In genomic region chr6:128844131-128844530, GRCm38 (mm10) we compare ENCODE assay signal across 9 mouse cellular contexts. TPM values are rescaled to one million over a fixed set of nuclear protein-coding genes. Genes with fewer than 3 reads are reported as not detected.
DNase-seq lines count a peak whose midpoint lies in the region; ATAC-seq and TF ChIP-seq lines count a peak whose summit lies in the region.
"Had no signal": no experiment of that assay in that cellular context is flagged by ENCODE, and none has a peak within 500 bp of the region (broad histone marks: within the 10 kb centered on the region; RNA-seq: fewer than 3 reads in every experiment).

No protein-coding gene starts in this region.

- no peaks in the 10 kb centered on the region for H3K9me3 ChIP-seq in hindbrain, embryonic 12.5 days (replicated peaks)
- H3K9me3 ChIP-seq in midbrain, embryonic 16.5 days (replicated peaks; ENCODE audit: control insufficient read depth, low read length, poor library complexity, severe bottlenecking) = no peaks in the 10 kb centered on the region

- no peak for ATAC-seq in hindbrain, embryonic 12.5 days (ENCODE audit: low FRiP score)
- no peak for ATAC-seq in midbrain, embryonic 16.5 days

- intact Hi-C loops in heart, adult 2 months (cut with DNase I) = loop anchor here (5.0 kb wide), 1 partner anchor 407 kb away; the partner anchor contains the start of gene Fkbp4

- 37% methylated on average over 8 of the region's 8 CpGs for WGBS in heart, adult 2 months
- WGBS in hindbrain, embryonic 12.5 days = 31% methylated on average over 8 of the region's 8 CpGs
- WGBS in midbrain, embryonic 16.5 days = 26% methylated on average over 8 of the region's 8 CpGs

- no peaks in the 10 kb centered on the region for H3K27me3 ChIP-seq in heart, adult 2 months (ENCODE audit: control insufficient read depth, insufficient read depth, low read length)
- H3K27me3 ChIP-seq in hindbrain, embryonic 12.5 days = no peaks in the 10 kb centered on the region
- no peaks in the 10 kb centered on the region for H3K27me3 ChIP-seq in midbrain, embryonic 16.5 days (ENCODE audit: control insufficient read depth, insufficient read depth, low read depth, low read length)

- no peak for TF ChIP-seq EP300 in heart, adult 2 months (IDR thresholded peaks at IDR 0.05; ENCODE audit: insufficient read depth, low read depth, low read length)

- no peak for TF ChIP-seq CTCF in heart, adult 2 months (IDR thresholded peaks at IDR 0.05)

- no peak overlapping the region for H3K9ac ChIP-seq in heart, adult 2 months (ENCODE audit: low read depth, low read length)
- H3K9ac ChIP-seq in hindbrain, embryonic 12.5 days = no peak overlapping the region
- H3K9ac ChIP-seq in midbrain, embryonic 16.5 days (ENCODE audit: low read depth, low read length) = peak overlapping the region; percentile 76; the same call in 1 of the 2 replicates

- TF ChIP-seq POLR2A in heart, adult 2 months (IDR thresholded peaks at IDR 0.05; ENCODE audit: insufficient read depth, low read depth, low read length) = no peak

- H3K79me2 ChIP-seq in heart, adult 2 months (replicated peaks; ENCODE audit: control insufficient read depth, insufficient read depth, low read length) = no peaks in the 10 kb centered on the region

- H3K27ac ChIP-seq in heart, adult 2 months = peak overlapping the region; percentile 96
- H3K27ac ChIP-seq in hindbrain, embryonic 12.5 days = no peak overlapping the region
- peak overlapping the region; percentile 23; the same call in 1 of the 2 replicates for H3K27ac ChIP-seq in midbrain, embryonic 16.5 days (ENCODE audit: low read length)

- peaks cover 5% of the 10 kb centered on the region; the same call in 1 of the 2 replicates for H3K4me1 ChIP-seq in heart, adult 2 months (ENCODE audit: control insufficient read depth, insufficient read depth, low read length)
- peaks cover 15% of the 10 kb centered on the region for H3K4me1 ChIP-seq in hindbrain, embryonic 12.5 days
- peaks cover 21% of the 10 kb centered on the region for H3K4me1 ChIP-seq in midbrain, embryonic 16.5 days (ENCODE audit: control insufficient read depth, insufficient read depth, low read length)

- no peak for DNase-seq in heart, adult 2 months
- no peak for DNase-seq in heart, postnatal 4 days
- peak; percentile 40 for DNase-seq in thymus, postnatal 0 days (ENCODE audit: low spot score)
- no peak for DNase-seq in thymus, postnatal 14 days
- DNase-seq in yolk sac, embryonic 10.5 days (ENCODE audit: low spot score) = no peak
- DNase-seq in urinary bladder, postnatal 4 days (ENCODE audit: low spot score in 2 of 2) = no peak

- H3K36me3 ChIP-seq in heart, adult 2 months (ENCODE audit: control insufficient read depth, insufficient read depth, low read length) = no peaks in the 10 kb centered on the region
- H3K36me3 ChIP-seq in hindbrain, embryonic 12.5 days = no peaks in the 10 kb centered on the region
- no peaks in the 10 kb centered on the region for H3K36me3 ChIP-seq in midbrain, embryonic 16.5 days (ENCODE audit: control insufficient read depth, insufficient read depth, low read length)

- H3K4me2 ChIP-seq in hindbrain, embryonic 12.5 days (replicated peaks) = peak overlapping the region; percentile 67
- H3K4me2 ChIP-seq in midbrain, embryonic 16.5 days (ENCODE audit: low read length) = peak overlapping the region; percentile 69

- H3K4me3 ChIP-seq in heart, adult 2 months = peak overlapping the region; percentile 86
- peak overlapping the region; percentile 82 for H3K4me3 ChIP-seq in hindbrain, embryonic 12.5 days
- peak overlapping the region; percentile 89 for H3K4me3 ChIP-seq in midbrain, embryonic 16.5 days (ENCODE audit: low read depth, low read length)

RNA-seq across cellular contexts. Expression of gene Klrb1b, which starts 18.0 kb away (rescaled TPM):
- total RNA-seq in heart, adult 2 months (2021) = not detected
- 0.41 TPM in 1 of 2 replicates, not detected in the other for polyA plus RNA-seq in heart, adult 2 months (2012; rRNA removed)
- total RNA-seq in heart, postnatal 4 days (2021) = not detected
- polyA plus RNA-seq in thymus, postnatal 0 days (2015; fragmentation: Nextera tagmentation; extraction: Ambion mirVana) = 0.92 and 1.1 TPM in 2 replicates
- 0.25 TPM in 1 of 2 replicates, not detected in the other for polyA plus RNA-seq in hindbrain, embryonic 12.5 days (2016; fragmentation: Nextera tagmentation; extraction: Ambion mirVana)
- not detected in 2 replicates for polyA plus RNA-seq in midbrain, embryonic 16.5 days (2015; fragmentation: Nextera tagmentation; extraction: Ambion mirVana)

RNA-seq across cellular contexts. Expression of gene Gm44511, which starts 18.0 kb away (rescaled TPM):
- not detected for total RNA-seq in heart, adult 2 months (2021)
- polyA plus RNA-seq in heart, adult 2 months (2012; rRNA removed) = 0.86 TPM in 1 of 2 replicates, not detected in the other
- total RNA-seq in heart, postnatal 4 days (2021) = not detected
- 0.58 and 0.96 TPM in 2 replicates for polyA plus RNA-seq in thymus, postnatal 0 days (2015; fragmentation: Nextera tagmentation; extraction: Ambion mirVana)
- polyA plus RNA-seq in hindbrain, embryonic 12.5 days (2016; fragmentation: Nextera tagmentation; extraction: Ambion mirVana) = not detected in 2 replicates
- not detected in 2 replicates for polyA plus RNA-seq in midbrain, embryonic 16.5 days (2015; fragmentation: Nextera tagmentation; extraction: Ambion mirVana)

RNA-seq across cellular contexts. Expression of gene Clec2i, which starts 43.3 kb away (rescaled TPM):
- under 1 TPM in 1 of 2 experiments, not detected in 1; 0.14 TPM for total RNA-seq in heart, adult 2 months (2021)
- polyA plus RNA-seq in heart, adult 2 months (2012; rRNA removed) = 0.12 and 0.31 TPM in 2 replicates
- total RNA-seq in heart, postnatal 4 days (2021) = not detected
- polyA plus RNA-seq in thymus, postnatal 0 days (2015; fragmentation: Nextera tagmentation; extraction: Ambion mirVana) = 12.3 and 14.2 TPM in 2 replicates
- not detected in 2 replicates for polyA plus RNA-seq in hindbrain, embryonic 12.5 days (2016; fragmentation: Nextera tagmentation; extraction: Ambion mirVana)
- not detected in 2 replicates for polyA plus RNA-seq in midbrain, embryonic 16.5 days (2015; fragmentation: Nextera tagmentation; extraction: Ambion mirVana)
- total RNA-seq: layer of hippocampus, adult 8-10 months had no signal

RNA-seq across cellular contexts. Expression of gene BC035044, which starts 46.8 kb away (rescaled TPM):
- total RNA-seq in heart, adult 2 months (2021) = under 1 TPM in 1 of 2 experiments, not detected in 1; 0.47 TPM
- 0.35 and 0.50 TPM in 2 replicates for polyA plus RNA-seq in heart, adult 2 months (2012; rRNA removed)
- total RNA-seq in heart, postnatal 4 days (2021) = under 1 TPM in 1 of 2 experiments, not detected in 1; 0.21 TPM
- 48.3 and 50.0 TPM in 2 replicates for polyA plus RNA-seq in thymus, postnatal 0 days (2015; fragmentation: Nextera tagmentation; extraction: Ambion mirVana)
- 0.35 and 0.57 TPM in 2 replicates for polyA plus RNA-seq in hindbrain, embryonic 12.5 days (2016; fragmentation: Nextera tagmentation; extraction: Ambion mirVana)
- 0.23 TPM in 1 of 2 replicates, not detected in the other for polyA plus RNA-seq in midbrain, embryonic 16.5 days (2015; fragmentation: Nextera tagmentation; extraction: Ambion mirVana)

RNA-seq across cellular contexts. Expression of gene Klrb1c, which starts 55.1 kb away (rescaled TPM):
- under 1 TPM; 0.18 TPM for total RNA-seq in heart, adult 2 months (2021)
- polyA plus RNA-seq in heart, adult 2 months (2012; rRNA removed) = 0.20 and 0.92 TPM in 2 replicates
- total RNA-seq in heart, postnatal 4 days (2021) = not detected
- 1.5 and 1.6 TPM in 2 replicates for polyA plus RNA-seq in thymus, postnatal 0 days (2015; fragmentation: Nextera tagmentation; extraction: Ambion mirVana)
- not detected in 2 replicates for polyA plus RNA-seq in hindbrain, embryonic 12.5 days (2016; fragmentation: Nextera tagmentation; extraction: Ambion mirVana)
- polyA plus RNA-seq in midbrain, embryonic 16.5 days (2015; fragmentation: Nextera tagmentation; extraction: Ambion mirVana) = not detected in 2 replicates

Comparison
In these comparisons a context has a peak if more than half of its experiments do, and no peak if none do; other contexts are left out.
1. RNA of gene Clec2i, which starts 43.3 kb away (polyA plus RNA-seq): 12.3 to 14.2 TPM in thymus, postnatal 0 days; 0.12 to 0.31 TPM in heart, adult 2 months, not detected in hindbrain, embryonic 12.5 days and not detected in midbrain, embryonic 16.5 days; every median in the first group is over 10 times any median in the second.
2. Peak in every context shown above with its lines, with median percentiles within 50 percentile points of each other: H3K4me3 ChIP-seq.